Mouse (Mus musculus): ENCODE measurements around the gene Rasgef1a. TPM values are rescaled to one million over a fixed set of nuclear protein-coding genes. Genes with fewer than 3 reads are reported as not detected.

Rasgef1a gene
- polyA plus RNA-seq (2015; fragmentation: Illumina TruSeq; extraction: RNeasy Lipid Tissue Mini Kit (QIAGEN cat#74804); ENCODE audit: insufficient read depth, low read depth, low replicate concordance), result 0.54 TPM

GRCm38 (mm10) chr6:118010756-118011615 lies at the start of gene Rasgef1a:
Gene Rasgef1a, plus strand, starts transcription at chr6:118011438.

DNA sequence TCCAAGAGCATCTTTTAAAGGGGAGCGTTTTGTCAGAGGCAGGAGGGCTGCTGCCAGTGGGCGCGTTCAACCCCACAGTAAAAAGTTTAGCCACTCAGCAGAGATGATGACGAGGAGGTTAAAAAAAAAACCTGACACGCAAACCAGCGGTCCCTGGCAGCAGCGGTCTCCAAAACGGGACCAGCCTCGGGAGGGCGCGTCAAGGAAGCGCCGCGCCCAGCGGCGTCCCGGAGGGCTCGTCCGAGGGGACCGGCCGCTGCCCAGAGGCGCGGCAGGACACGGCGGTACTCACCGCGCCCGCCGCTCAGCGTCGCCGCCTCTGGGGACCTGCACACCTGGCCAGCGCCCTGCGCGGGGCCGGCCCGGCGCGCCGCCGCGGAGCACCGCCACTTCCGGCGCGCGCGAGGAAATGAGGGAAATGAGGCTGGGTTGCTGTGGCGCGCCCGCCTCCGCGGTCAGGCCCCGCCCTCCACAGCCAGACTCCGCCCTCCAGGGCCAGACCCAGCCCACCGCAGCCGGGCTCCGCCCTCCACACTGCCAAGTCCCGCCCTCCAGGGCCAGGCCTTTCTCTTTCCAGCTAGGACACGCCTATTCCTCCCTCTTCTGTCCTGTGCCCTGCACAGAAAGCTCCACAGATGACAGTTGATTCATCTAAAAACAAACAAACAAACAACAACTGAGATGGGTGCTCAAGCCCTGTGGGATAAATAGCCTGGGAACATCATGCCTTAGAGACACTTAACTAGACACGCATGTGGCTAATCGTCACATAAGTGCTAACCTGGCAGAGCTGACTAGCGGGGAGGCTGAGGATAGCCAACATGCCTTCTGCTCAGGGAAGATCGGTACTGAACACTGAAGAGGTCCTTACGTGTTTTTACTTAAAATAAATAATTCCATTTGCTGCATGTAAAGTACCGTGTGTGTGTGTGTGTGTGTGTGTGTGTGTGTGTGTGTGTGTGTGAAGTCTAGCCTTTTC lies 127.8 kb downstream of the Rasgef1a start, which contains the start of gene Csgalnact2:
Gene Csgalnact2, minus strand, starts transcription at position 410 of the 979 bp plus-strand sequence.

Other genes with a start within 250 kb of the Rasgef1a start
- gene Zfp637, start 170.3 kb upstream of the Rasgef1a start, polyA plus RNA-seq (2015; fragmentation: Illumina TruSeq; extraction: RNeasy Lipid Tissue Mini Kit (QIAGEN cat#74804); ENCODE audit: insufficient read depth, low read depth, low replicate concordance), result 12.3 TPM
- not detected for gene Zfp239, start 149.3 kb upstream of the Rasgef1a start, polyA plus RNA-seq (2015; fragmentation: Illumina TruSeq; extraction: RNeasy Lipid Tissue Mini Kit (QIAGEN cat#74804); ENCODE audit: insufficient read depth, low read depth, low replicate concordance)
- 45.0 TPM for gene Hnrnpf, start 111.1 kb upstream of the Rasgef1a start, polyA plus RNA-seq (2015; fragmentation: Illumina TruSeq; extraction: RNeasy Lipid Tissue Mini Kit (QIAGEN cat#74804); ENCODE audit: insufficient read depth, low read depth, low replicate concordance)
- gene Fxyd4, start 73.7 kb upstream of the Rasgef1a start, polyA plus RNA-seq (2015; fragmentation: Illumina TruSeq; extraction: RNeasy Lipid Tissue Mini Kit (QIAGEN cat#74804); ENCODE audit: insufficient read depth, low read depth, low replicate concordance), result not detected
- 4.7 TPM for gene Csgalnact2, start 127.7 kb downstream of the Rasgef1a start, polyA plus RNA-seq (2015; fragmentation: Illumina TruSeq; extraction: RNeasy Lipid Tissue Mini Kit (QIAGEN cat#74804); ENCODE audit: insufficient read depth, low read depth, low replicate concordance)
- gene Ret, start 186.3 kb downstream of the Rasgef1a start, polyA plus RNA-seq (2015; fragmentation: Illumina TruSeq; extraction: RNeasy Lipid Tissue Mini Kit (QIAGEN cat#74804); ENCODE audit: insufficient read depth, low read depth, low replicate concordance), result 4.4 TPM